Mouse (Mus musculus) right cerebral cortex, postnatal 25 days (tissue): ENCODE measurements around the gene Cd37.
"Not testable (repeated sequence)": the region's sequence is repeated elsewhere in the genome, so short reads cannot be mapped to it uniquely, and the experiment has no call there.

Source experiments
- DNase-seq: peaks from one replicate; pipeline ENCODE4 v3.0.0; 2022

The Cd37 gene

GRCm38 (mm10) chr7:45238723-45239496 lies at the start of gene Cd37:
Cd37 (minus strand) TSS chr7:45239115.
- DNase-seq: no peak

GRCm38 (mm10) chr7:45286486-45286885 lies 47.6 kb upstream of the Cd37 start:
- no peak for DNase-seq

GRCm38 (mm10) chr7:45277136-45277760 lies 38.3 kb upstream of the Cd37 start, which contains the start of gene Slc6a21:
Slc6a21 (plus strand) TSS chr7:45277513.
- peak; percentile 72 for DNase-seq

DNA sequence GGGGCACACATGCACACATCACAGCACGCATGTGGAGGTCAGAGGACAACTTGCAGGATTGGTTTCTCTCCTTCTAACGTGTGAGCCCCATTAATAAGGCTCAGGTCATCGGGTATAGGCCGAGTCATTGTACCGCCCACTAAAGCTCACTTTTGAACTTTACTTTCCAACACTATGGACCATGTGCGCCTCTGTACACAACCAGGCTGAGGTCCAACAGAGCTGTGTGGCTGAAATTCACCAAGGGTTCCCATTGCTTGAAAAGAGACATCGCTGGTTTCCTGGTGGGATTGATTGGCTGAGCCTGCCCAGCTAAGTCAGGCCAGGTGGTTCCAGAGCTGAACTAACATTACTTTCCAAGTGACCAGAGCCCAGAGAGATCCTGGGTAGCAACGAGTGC lies 34.8 kb upstream of the Cd37 start:
- DNase-seq: no peak

DNA sequence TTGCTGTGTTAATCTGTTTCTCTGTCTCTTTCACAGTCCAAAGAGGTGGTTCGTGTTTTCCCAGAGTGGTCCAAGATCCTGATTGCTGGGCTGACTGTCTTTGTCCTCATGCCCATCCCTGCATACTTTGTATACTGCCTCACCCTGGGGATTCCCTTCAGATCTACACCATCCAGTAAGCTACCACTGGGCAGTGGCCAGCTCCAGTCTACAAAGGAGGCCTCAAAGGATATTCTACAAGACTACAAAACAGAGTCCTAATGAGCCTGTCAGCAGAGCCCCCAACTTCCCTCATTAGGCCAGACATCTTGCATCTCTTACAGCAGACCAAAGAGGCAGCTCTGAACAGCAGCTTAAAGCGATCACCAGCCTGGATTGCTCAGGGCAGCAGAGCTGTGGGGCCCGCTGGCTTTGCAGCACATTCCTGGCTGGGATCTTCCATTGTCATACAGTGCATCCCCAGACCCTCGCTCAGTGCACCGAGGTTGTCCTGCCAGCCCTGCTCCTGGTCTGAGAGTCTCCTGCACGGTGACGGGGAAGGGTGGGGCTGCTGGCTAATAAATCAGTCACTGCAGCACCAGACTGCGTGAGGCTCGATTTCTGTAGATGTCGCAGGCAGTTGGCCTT lies 34.0 kb upstream of the Cd37 start:
- no peak for DNase-seq

GRCm38 (mm10) chr7:45265518-45265917 lies 26.6 kb upstream of the Cd37 start:
- no peak for DNase-seq

DNA sequence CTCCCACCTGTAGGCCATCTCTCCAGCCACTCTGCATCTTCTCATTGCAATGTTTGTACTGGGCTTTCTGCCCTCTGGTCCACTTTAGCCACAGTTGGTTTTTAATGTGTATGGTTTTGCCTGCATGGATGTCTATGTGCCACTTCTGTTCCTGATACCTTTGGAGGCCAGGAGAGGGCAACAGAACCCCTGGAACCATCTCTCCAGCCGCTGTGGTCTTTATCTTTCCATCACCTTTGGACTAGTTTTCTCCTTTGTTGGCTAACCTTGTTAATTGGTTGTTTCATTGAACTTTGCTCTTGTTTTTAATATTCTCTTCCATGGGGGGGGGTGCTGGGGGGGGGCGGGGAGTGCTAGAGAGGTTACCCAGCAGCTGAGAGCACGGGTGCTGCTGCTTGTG lies 25.4 kb upstream of the Cd37 start:
- no peak for DNase-seq

DNA sequence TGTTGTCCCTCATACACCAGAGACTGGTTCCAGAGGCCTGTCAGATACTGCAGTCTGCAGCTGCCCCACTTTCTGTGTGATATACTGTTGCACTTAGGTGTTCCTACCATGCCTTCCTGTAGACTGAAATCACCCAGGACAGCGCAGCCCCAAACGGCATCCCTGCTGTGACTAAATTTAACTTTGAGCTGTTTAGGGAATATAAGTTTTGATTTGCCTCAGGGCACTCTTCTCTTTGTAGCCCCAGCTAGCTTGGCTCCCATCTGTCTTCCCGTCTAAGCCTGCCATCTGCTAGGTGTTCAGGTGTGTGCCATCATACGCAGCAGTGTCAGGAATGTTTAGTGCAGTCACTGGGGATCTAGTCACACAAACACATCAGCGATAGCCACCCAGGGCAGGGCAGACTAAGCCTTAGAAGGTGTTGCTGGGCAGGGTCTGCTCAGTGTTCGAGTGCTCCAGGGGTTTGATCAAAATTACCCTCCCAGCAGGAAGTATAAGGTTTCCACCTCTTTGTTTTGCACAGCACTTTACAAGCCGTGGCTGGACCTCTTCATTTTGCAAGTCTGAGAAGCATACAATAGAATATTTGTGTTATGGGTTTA lies 24.2 kb upstream of the Cd37 start:
- DNase-seq: no peak

DNA sequence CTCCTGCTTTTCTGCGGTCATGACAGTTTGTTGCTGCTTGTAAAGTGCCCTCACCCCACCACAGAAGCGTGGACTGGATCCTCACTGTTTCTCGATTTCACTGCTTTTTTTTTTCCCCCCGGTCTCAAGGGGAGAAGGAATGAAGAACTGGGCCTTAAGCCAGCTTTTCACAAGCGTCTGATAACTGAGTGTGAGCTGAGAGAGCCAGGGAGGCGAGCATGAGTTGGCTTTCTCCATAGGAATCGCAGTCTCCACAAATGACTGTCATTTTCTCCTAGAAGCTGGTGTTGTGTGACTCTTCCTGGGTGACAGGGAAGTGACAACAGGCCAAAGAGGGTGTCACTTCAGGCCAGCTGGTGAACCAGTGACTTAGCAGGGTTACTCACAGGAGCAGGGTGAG lies 23.4 kb upstream of the Cd37 start:
- DNase-seq: no peak

DNA sequence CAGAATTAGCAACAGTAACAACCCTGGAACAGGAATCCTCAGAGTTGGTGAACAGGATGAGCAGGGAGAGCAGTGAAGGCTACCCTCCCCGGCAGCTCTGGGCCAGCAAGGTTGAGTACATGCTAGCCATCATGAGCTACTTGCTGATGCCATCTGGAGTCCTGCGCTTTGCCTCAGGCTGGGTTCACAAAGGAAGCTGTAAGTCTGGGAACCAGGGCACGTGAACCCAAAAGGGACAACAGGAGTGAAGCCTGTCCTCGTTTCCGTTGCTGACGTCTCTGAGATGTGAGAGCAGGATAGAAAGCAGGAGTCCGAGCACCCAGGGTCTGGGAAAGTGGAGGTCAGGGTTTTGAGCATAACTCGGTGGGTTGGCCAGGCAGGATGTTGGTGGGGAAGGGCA lies 20.4 kb upstream of the Cd37 start:
- no peak for DNase-seq

DNA sequence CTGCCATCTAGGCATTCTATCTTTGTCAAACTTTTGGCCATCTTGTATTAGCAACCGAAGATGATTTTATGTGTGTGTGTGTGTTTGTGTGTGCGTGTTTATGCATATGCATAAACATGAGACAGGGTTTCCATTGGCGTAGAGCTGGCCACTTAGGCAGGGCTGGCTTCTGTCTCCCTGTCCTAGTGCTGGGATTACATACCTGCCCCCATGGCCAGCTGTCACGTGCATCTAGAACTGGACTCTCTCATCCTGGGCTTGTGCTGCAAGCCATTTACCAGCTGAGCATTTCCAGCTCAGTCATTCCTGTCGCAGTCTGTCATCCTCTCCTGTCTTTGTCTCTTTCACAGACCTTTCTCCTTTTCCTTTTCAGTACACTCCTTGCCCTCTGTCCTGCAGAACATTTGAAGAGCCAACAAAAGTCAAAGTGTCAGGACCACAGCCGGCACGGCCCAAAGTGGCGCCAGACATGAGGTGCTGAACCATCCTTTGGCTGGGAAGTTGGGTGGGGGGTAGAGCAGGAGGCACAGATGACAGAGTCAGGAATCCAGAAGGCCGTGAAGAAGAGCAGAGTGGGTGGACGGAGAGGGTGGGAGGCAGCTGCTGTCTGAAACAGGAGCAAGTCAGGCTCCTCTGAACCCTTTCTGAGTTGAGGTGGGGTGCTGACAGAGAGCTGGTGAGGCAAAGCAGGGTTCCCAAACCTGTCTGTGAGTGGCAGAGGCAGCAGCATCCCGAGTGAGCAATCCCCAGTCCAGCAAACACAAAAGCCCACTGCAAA lies 18.3 kb upstream of the Cd37 start:
- DNase-seq: no peak

DNA sequence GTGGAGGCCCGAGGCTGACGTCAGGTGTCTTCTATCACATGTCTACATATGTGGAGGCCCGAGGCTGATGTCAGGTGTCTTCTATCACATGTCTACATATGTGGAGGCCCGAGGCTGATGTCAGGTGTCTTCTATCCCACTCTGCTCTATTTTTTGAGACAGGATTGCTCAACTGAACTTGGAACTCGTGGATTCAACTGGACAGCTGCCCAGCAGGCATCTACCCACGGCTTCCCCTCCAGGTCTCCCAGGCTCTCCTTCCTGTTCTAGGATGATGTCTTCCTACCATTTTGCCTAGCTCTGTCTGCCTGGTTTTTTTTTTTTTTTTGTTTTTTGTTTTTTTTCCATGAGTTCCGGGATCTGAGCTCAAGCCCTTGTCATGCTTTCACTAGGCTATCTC lies 16.9 kb upstream of the Cd37 start:
- DNase-seq: not testable (repeated sequence)

DNA sequence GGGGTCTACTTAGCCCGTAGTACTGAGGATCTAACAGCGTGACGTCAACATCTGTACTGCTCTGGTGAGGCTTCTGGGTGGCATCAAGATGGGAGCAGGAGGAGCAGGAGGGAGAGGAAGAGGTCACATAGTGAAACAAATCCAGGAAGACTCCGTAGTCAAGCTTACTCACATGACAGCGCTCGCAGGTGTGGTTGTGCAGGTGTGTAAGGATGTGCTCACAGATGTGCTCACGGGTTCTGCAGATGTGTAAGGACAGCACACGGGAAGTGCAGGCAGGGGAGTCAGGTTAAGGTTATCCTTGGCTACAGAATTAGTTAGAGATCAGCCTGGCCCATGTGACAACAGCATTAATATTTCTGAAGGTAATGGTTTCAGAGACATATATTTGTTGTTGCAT lies 14.9 kb upstream of the Cd37 start:
- no peak for DNase-seq

DNA sequence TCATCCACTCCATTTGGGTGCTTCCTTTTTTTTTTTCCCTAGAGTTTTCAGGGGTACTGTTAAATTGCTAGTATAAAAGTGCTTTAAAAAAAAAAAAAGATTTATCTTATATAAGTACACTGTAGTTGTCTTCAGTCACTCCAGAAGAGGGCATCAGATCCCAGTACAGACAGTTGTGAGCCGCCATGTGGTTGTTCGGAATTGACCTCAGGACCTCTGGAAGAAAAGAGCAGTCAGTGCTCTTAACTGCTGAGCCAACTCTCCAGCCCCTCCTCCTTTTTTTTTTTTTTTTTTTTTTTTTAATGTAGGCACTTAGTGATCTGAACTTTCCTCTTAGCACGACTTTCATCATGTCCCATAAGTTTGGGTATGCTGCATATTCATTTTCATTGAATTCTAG lies 8.8 kb upstream of the Cd37 start:
- DNase-seq: no peak

GRCm38 (mm10) chr7:45241389-45241749 lies 2.5 kb upstream of the Cd37 start:
- DNase-seq: no peak

DNA sequence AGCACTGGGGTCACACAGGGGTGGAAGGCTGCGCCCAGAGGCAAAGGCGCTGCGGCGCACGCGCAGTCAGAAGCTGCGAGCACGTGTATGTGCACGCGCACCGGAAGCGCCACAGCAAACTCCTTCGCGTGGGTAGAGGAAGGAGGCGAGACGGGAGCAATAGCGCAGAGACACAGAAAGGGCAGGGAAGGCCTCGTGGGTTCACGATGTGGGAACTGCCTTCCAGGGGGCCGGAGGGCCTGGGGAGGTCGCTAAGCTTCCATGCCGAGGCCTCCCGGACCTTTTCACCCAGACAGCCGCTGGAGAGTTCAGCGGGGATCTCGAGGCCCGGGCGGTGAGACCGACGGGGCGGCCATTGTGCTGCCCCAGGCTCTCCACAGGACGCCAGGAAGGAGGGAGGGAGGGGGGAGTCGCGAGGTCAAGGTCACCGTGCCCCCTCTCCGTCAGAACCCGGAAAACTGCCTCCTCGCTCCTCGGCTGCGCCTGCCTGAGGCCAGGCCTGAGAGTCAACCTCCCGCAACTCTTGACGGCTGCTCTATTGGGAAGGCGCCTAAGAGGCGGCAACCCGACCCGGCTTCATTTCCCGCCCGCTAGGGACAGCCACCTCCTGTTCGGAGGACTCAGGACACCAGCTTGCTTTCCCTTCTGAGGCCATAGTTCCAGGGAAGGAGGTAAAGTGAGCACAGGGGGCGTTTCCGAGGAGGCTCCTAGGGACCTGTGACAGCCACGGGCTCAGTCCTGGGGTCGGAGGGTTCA lies 1.9 kb upstream of the Cd37 start, which contains the start of gene Slc6a16:
Slc6a16 (plus strand) TSS at position 453 of the 756 bp plus-strand sequence.
- peak; percentile 50 for DNase-seq

- no peak for DNase-seq
Measured at GRCm38 (mm10) chr7:45240109-45240508, 1.2 kb upstream of the Cd37 start.

- no peak for DNase-seq
Measured at GRCm38 (mm10) chr7:45237747-45238699, 892 bp downstream of the Cd37 start.

DNA sequence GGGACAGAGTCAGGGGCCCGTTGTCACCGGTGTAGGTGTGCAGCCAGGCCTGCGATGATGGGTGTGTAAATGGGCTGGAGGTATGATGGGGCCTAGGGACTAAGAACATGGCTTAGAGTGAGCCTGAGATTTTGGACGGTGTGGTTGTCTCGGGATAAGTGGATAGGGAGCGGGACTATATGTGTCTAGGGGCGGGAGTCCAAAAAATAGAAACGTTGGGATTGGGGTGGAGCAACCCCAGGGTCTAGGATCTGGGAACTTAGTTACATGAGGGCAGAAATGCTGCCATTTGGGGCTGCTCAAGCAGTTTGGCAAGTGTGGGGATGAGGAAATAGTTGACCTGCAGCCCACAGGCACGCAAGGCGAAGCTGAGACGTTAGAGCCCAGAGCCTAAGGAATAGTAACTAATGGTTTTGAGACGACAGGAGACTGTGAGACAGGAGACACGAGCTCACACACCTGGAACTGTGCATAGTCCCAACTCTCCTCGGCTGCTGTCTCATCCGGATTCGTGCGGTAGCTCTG lies 3.2 kb downstream of the Cd37 start:
- DNase-seq: no peak

DNA sequence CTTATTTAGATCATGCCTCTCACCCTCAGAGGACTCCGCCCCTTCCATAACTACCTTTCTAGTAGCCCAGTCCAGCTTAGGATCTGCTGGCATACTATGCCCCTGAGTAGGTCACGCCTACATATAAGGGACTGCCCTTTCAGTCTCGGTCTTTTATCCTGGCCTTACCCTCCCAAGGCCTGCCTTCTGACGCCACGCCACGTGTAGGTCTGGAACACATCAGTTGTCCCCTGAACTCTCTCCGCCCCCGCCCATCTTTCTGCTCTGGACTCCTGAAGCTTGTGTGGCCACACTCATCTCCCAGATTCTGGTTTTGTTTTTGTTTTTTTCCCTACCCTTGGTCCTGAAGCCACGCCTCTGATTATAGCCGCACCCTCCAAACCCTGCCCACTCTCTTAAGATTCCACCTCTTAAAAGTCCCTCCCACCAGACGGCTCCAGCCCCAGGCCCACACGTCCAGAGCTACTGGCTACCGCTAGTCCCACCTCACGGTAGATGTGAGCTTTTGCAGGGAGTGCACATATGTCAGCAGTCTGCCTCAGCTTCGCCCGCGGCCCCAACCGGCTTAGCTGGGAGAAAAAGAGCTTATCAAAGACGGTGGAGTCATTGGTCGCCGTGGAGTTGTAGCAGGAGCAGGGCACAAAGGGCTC lies 3.9 kb downstream of the Cd37 start:
- DNase-seq: peak; percentile 16
